Mouse (Mus musculus) activated CD4-positive, CD25-positive, alpha-beta regulatory T cell, adult 4 months (primary cell): ENCODE measurements around the gene Sulf2. TPM values are rescaled to one million over a fixed set of nuclear protein-coding genes. Genes with fewer than 3 reads are reported as not detected.

ENCODE experiments used
- ATAC-seq: one replicate; pipeline ENCODE4 v1.8.0; 2017
- polyA plus RNA-seq, 2 experiments: library from polyadenylated mRNA; unstranded; fragments of 100-300 nt; shearing (Covaris generic); gene quantifications; one replicate each; pipeline ENCODE4 v1.2.1; 2017

Gene Sulf2
- polyA plus RNA-seq, 2 experiments from 2014 or later, result 1.3 to 1.5 TPM

DNA sequence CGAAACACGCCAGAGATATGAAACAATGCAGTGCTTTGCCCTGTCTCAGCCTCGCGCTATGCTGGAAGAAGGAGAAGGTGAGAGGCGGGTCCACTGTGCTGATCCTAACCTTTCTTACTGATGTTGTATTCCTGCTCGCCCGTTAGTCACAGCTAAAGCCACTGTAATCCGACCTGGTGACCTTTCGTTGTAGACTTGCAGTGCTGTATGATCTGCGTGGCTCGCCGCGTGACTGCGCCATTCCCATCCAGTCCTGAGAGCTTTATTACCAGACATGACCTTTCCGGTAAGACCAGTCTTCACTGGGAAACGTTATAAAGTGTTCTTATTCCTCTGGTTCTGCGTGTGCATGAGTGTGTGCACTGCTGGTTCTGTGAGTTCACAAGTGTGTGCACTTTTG lies 104.0 kb downstream of the Sulf2 start:
- no peak for ATAC-seq

DNA sequence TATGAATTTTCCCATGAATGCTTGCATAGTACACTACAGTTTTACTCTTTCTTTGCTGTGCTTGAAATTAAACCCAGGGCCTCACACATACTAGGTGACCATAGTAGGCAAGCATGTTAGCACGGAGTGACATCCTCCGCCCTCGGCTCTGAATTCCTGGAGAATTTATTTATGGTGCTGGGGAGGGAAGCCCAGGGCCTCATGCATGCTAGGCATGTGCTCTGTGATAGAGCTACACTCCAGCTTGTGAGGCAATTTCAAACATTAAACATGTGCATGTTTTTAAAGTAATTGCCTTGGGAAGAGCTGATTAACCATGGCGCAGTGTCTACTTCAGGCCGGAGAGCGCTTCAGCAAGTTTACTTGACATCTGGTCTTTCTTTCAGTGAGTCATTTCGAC lies 106.6 kb downstream of the Sulf2 start:
- no peak for ATAC-seq

DNA sequence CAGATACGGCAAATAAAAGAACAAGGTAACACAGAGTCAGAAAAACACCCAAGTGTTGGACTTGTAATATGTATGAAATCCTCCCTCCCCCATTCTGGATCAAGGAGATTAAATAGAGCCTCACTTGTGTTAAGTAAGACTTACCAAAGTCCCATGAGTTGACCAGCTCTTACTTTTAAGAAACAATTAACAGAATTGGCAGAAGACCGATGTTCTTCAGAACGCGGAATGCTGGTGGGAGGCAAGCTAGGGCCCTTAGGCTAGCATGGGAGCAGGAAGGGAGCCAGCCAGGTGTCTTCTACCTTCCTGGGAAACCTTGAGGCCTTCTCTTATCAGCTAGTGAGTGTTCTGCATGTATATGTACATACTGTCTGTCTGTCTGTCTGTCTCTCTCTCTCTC lies 107.5 kb downstream of the Sulf2 start:
- ATAC-seq, result no peak

DNA sequence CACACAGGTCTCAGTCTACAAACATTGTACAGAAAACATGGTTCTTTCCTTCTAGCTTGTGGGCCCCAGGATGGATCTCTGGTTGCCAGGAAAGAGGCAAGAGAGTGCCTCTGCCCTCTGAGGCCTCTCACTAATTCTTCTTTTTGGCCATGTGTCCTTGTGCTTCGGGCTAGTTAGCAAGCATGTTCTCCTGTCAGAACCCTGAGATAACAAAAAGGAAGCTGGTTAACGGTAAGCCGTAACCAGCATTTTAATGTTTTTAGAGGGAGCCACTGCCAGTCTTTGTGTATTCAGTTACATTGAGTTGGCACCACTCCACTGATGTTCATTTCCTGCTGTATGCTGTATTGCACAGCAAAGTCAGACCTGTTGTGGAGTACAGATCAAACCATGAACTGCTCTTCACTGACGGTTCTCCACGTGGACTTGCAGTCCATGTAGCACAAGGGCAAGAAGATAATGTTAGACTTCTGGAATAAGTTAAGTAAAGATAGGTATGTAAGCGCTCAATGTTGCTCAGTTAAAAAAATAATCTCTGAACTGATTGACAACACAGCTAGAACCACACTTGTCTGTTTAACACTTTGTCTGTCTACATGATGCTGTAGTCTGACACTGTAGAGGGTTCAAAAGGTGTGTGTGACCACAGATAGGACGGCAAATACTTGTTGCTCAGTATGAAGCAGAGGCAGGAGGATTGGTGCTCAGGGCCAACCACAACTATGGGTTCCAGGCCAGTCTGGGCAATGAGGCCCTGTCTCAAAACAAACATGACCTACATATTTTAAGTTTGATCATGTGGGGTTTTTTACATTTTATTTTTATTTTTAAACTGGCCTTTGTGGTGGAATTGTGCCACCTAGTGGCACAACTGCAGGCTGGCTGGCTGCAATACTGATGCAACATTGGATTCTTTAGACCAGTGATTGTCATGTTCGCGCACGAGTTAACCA lies 109.6 kb downstream of the Sulf2 start:
- ATAC-seq, result peak; percentile 69

DNA sequence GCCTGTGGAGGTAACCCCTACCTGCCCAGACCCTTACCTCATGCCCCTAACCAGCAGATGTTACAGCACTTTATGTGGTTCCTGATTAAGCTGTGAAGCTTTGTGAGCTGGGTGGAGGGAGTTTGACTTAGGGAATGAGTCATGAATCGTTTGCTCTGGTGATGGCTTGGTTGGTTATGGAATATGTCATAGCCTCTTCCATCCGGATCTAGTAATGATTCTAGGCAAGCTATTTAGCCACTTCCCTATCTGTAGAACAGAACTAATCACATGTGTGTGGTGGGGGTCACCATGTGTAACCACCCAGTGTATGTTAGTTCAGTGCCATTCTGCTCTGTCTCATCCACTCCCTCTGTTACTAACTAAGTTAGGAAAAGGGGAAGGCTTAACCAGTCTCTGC lies 110.5 kb downstream of the Sulf2 start:
- ATAC-seq, result peak; percentile 12

DNA sequence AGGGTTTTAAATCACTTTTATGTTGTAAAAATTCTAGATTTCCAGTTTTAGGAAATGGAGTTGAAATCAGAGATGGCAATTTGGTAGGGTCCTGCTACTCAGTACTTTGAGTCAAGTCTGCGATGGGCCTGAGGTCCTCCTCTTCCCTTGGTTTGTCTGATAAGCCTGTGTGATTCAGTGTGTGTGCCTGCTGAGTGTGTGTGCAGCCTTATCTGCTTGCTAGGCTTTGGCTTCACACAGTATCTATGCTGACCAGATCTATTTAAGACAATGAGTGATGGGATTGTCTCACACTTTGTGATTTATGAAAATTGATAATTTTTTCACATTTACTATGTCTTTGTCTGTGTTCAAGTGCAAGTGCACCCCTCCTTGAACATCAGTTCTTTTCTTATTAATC lies 112.9 kb downstream of the Sulf2 start:
- no peak for ATAC-seq

DNA sequence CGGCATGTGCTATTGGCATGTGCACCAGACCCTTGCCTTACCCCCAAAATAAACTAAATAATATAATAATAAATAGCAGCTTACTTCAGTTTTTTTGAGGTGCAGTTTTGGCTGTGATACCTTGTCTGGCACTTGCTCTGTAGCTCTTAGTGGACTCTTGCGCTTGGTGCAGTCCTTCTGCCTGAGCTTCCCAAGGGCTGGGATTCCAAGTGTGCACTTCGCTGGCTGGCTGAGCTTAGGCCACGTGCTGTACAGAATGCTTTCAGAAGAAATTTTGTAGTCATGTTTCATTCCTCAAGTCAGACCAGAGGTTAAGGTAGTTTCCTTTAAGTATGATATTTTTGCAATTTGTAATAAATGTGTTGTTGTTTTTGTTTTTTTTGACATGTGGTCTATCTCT lies 115.8 kb downstream of the Sulf2 start:
- ATAC-seq, result no peak

DNA sequence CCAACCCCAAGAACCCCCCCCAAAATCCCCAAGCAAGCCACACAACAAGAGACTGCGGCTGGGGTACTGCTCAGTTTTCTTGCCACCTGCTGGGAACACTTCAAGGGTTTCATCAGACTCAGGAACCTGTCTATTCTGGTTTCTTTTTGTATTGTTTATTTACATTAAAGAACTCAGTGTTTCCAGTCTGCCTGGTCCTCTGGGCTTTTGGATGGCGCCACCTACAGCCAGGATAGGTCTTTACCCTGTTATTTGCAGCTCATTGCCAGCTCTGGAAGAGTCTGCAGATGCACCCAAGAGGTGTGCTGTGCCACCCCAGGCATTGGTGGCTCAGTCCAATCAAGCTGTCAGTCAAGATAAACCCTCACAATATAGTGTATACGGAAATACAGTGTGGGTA lies 119.7 kb downstream of the Sulf2 start:
- ATAC-seq, result peak; percentile 30

DNA sequence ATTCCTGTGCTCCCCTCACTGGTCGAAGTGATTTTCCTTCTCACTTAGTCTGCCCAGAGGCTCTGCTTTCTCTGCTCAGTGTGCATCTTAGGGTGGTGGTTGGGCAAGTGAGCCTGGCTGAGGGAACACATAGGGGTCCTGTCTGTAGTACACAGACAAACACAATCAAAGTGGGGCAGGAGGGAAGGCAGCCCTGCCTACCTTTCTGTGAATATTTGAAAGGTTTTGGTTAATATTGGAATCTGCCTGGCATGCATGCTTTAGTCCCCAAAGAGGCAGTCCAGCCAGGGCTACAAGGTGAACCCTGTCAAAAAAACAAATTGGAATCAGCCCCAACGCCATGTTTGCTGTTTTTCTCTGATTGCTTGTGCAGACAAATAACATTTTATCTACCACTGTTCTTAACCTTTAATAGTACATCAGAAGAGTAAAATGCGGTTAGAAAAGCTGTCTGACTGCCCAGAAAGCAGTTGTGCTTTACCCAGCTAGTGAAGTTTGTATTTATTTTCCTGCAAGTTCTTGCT lies 120.4 kb downstream of the Sulf2 start:
- ATAC-seq, result no peak

DNA sequence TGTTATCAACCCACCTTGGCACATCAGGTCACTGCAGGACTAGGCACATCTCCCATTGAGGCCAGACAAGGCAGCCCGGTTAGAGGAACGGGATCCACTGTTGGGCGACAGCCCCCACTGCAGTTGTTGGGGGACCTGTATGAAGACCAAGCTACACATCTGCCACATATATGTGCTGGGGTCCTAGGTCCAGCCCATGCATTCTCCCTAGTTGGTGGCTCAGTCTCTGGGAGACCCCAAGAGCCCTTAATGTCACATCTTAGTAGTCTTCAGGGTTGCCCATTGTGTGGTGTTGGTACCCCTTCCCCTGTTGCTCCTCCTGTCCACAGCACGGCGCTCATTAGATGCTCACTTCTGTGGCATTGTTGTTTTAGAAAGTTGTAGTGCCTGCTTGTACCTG lies 122.8 kb downstream of the Sulf2 start:
- ATAC-seq, result no peak

DNA sequence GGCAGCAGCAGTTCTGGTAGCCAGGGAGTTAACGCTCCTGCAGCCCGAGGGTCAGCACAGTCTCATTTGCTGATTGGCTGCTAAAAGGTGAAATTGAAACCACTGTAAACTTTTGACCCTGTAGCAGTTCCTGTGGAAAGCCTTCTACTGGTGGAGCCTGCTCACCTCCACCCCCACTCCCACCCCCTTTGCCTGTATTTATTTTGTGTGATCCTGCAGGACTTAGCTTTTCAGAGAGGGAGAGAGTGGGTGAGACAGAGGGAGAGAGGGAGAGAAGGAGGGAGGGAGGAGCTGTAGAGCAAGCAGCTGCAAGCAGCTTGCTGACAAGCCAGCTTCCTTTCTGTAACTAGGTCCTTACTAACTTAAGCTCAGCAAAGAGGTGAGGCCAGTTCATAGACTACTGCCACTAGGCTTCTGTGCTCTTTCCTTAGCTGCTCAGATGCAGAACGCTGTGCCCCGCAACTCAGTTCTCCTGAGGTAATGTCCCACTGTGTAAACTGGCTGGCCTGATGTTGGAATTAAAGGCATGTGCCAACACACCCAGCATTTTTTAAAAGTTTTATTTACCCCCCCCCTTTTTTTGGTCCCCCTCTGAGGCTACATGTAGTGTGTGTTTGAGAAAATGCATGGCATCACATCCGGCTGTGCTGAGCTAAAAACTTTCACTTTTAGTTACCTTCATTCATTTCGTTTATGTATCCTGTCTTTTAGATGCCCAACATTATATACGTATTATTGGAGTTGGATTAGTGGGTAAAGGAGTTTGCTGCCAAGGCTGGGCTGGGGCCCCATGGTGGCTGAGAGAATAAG lies 124.1 kb downstream of the Sulf2 start:
- peak; percentile 62 for ATAC-seq

DNA sequence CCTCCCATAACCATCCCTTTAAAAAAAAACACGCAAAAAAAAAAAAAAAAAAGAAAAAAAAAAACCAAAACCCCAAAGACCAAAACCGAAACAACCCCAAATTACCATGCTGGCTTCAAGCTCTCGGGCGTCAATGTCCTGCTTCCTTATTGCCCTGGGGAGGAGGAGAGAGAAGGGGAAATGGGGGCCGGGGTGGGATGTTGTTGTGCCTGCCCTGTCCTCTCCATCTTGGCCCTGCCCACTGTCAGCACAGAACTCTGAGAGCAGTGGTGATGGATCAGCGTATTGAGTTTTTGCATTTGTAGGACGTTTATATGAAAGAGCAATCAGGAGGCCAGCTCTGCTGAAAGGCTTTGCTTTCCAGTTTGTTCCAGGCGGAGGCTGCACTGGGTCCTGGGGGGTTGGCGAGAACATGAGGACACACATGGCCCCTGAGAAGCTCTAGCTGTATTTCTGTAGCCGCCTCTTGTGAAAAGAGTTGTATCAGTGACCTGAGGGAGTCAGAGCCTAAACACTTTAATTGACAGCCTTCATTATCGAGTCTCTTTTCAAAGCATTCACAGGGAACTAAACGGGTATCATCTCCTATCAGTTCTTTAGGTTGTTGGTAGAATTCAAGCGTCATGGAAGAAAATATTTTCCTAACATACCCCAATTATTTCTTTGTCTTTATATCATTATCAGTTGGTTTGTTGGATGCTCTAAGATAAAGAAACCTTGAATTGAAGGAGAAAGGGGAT lies 125.0 kb downstream of the Sulf2 start:
- ATAC-seq, result peak; percentile 36

DNA sequence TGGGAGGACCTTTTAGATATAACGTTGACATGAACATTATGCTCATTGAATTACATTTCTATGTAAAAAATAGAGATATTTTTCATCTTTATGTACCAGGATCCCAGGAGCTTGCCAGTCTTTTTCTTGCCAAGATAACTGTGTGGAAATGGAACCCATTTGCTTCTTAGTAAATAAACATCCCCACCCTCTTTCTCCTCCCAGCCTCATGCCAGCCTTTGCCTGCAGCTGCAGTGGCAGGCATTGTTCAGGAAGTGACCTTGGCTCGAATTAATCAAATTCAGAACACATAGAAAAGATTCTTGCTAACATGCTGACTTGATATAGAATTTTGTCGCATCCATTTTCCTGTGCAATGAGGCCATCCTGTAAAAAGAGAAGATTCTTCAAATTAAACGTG lies 126.2 kb downstream of the Sulf2 start:
- no peak for ATAC-seq

DNA sequence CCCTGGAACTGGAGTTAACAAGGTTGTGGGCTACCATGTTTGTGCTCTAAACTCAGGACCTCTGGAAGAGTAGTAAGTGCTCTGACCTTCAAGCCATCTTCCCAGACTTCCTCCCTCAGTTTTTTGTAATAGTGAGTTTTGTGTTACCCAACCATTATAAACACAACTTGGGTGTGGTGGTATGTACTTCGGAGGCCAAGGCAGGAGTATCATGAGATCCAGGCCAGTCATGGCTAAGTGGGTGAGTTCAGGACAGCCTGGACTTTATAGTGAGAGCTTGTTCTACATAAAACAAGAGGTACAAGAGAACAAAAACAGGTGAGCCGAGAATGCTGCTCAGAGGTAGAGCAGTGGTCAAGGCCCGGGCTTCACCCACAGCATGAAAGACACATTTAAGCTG lies 127.6 kb downstream of the Sulf2 start:
- ATAC-seq, result no peak

DNA sequence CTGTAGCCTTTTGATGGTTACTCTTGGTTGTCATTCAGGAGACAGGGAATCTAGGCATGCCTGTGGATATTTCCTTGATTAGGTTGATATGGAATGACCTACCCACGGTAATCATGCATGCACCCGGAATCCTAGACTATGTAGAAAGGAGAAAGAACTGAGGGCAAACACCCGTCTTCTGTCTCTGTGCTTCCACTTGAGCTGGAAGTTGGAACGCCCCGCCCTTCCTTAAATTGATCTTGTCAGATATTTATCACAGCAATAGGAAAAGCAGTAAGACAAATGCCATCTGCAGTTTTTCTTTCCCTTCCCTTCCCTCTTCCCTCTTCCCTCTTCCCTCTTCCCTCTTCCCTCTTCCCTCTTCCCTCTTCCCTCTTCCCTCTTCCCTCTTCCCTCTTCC lies 129.5 kb downstream of the Sulf2 start:
- ATAC-seq, result no peak

DNA sequence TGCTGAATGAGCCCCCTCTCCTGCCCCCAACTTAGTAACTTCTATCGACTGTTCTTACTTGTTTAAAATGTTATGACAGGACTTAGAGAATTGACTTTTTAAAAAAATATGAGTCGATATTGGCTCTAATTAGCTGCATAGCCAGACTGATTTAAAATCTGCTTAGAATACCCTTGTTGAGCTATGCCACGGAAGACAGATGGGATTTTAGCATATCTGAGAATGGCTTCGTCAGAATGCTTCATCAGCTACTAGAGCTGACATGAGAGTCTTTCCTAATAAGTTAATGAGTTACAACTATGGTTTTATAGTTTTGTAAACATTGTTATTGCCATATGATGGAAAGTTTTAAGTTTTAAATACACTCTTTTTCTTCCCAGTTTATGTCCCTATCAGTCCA lies 130.8 kb downstream of the Sulf2 start:
- no peak for ATAC-seq

DNA sequence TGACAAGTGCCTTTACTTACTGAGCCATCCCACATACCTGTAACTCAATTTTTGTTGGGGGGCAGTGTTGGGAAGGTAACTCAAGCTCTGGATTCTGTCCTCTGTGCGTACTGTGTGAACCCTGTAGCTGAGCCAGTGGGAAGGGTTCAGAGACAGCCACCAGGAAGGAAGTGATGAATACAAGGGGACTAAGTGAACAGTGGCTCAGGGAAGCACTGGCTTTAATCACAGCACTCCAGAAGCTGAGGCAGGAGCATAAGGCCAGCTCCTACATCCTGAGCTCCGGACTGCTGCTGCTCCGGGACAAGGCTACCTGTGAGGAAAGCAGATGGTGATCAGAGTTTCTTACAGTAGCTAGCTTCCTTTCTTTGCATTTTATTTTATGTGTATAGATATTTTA lies 131.4 kb downstream of the Sulf2 start:
- ATAC-seq, result no peak

Other genes with a start within 250 kb of the Sulf2 start
- gene Ncoa3, start 163.0 kb downstream of the Sulf2 start, polyA plus RNA-seq, result 10 to 100 TPM; 65.2 to 65.3 TPM